Mouse (Mus musculus) kidney, adult 11 months (tissue): ENCODE data around the gene Fndc4.

Source experiments
- DNase-seq: peaks from one replicate; pipeline ENCODE4 v3.0.0; 2022

Gene Fndc4

DNA sequence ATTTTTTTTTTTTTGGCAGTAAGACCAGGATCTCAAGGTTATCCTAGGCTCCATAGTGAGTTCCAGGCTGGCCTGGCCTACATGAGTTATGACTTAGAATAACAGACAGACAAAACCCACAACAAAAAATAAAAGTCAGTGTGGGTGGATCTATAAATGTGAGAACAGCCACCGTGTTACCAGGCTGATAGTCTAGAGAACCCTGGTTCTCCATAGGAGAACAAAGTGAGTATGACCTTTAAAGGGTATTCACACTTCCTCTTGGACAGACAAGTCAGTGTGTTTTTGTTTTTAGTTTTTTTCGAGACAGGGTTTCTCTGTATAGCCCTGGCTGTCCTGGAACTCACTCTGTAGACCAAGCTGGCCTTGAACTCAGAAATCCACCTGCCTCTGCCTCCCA is 39.9 kb downstream of the Fndc4 start:
- no peak for DNase-seq

GRCm38 (mm10) chr5:31255381-31255780 is 40.5 kb downstream of the Fndc4 start:
- DNase-seq = no peak

DNA sequence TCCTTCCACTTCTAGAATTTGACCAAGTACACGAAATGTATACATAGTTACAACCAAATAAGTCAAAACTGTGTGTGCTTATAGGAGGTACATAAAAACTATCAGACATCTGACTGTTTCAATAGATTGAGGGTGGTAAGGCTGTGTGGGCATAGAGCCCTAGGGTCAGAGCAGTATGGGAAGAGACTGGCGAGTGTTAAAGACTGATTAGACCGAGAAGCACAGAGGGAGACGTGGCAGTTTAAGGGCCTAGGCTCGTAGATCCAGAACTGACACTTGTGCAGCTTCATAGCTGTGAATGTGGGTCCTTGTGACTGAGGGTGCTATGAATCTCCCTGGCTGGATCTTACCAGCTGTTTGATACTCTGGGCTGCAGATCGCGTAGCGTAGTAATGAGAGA is 41.0 kb downstream of the Fndc4 start:
- DNase-seq = no peak

DNA sequence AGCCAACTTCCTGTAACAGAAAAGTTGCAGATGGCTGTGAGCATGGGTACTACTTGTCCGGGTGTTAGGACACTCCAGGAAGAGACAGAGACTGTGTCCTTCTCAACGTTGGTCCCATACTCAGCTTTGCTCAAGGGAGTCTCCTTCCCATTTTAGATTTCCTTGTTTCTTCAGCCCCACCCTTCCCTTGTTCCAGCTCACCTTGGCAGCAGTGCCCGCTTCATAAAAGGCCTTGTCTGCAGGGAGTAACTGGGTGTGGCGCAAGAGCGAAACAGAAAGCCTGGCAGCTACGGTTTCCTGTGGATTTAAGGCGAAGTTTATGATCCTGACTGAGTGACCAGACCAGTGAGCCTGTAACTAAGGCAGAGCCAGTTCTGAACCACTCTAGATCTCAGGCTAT is 41.4 kb downstream of the Fndc4 start:
- DNase-seq = peak; percentile 43

DNA sequence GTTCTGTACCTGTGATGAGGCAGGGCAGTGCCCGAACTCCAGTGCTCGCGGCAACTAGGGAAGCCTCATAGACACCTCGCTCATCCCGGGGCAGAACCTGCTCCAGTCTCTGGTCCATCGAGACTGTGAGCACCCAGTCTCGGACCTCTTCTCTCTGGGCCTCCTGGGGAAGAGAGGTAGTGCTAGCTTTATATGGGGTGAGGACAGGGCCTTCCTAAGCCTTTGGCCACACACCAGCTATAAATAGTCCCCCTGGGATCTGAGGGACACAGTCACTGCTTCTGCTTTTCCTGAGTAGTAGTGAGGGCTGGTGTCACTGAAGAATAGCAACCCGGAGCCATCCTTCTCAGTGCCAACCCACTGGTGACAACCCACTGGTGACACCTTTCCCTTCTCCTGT is 42.1 kb downstream of the Fndc4 start:
- DNase-seq = no peak

DNA sequence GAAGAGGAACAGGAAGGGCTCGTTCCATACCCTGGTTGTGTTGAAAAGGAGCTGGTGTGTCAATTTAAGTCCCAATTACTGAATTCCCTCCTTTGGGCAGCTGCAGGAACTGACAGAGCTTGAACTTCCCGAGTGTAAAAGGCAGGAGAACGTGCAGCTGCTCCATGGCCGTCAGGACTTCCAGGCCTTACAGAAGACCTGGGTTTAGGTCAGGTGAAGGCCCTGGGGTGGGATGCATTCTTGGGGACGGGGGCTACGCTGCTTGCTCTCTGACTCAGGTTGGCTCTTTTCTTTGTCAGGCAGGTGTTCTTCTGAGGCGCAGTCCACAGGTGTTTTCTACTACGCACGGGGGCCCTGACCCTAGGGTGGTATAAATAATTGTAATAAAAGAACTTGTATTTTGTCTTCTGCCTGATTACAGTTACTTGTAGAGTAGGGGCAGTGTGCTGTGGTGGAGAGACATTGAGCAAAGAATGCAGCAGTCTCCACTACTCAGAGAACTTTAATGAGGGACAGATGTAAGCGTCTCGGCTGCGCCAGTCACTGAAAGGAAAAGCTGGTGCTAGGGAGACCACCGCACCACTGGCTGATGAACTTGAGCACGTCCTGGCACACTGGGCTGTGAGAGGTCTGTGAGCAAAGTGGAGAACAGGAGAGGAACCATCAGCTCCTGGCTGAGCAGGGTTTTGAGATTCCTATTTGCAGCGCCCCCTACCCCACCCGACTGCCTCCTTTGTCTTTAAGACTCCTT is 42.9 kb downstream of the Fndc4 start:
- no peak for DNase-seq

DNA sequence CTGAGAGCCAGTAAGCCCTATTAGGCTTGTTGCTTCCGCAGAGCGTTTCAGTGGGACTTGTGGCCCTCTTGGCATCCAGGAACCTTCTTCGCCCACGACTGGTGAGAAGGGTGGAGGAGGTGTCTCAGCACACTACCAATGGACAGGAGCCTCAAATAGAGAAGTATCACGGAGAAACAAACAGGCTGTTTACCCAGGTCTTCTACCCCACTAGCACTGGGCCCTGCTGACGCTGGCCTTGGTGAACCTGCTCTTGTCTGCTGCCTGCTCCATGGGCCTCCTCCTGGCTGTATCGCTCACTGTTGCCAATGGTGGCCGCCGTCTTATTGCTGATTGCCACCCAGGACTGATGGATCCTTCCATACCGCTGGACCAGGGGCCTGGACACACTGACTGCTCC is 43.7 kb downstream of the Fndc4 start:
- no peak for DNase-seq

DNA sequence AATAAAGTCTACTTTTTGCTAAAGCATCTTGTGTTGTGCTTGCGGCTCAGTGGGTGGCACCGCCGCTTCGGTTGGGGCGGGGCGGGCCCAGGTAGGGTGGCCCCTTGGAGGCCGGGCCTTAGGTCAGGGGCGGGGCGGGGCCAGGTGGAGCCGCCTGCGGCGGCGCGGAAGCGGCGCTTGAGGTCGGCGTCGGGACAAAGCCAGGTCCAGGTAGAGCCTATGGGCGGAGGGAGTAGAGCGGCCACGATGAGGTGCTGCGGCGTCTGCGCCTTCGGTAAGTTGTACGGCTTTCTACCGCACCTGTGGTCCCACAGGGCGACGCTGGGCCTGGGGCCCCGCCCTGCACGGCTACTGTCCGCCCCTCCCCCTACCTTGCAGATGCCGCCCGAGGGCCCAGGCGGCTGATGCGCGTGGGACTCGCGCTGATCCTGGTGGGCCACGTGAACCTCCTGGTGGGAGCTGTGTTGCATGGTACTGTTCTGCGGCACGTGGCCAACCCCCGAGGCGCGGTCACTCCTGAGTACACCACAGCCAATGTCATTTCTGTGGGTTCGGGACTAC is 44.3 kb downstream of the Fndc4 start, which contains the start of gene Krtcap3:
TSS of gene Krtcap3 (plus strand) at position 151 of the 561 bp plus-strand sequence.
- DNase-seq = peak; percentile 76

GRCm38 (mm10) chr5:31250716-31251115 is 45.2 kb downstream of the Fndc4 start:
- no peak for DNase-seq
